Mouse (Mus musculus): ENCODE results near the gene Neurl4. TPM values are rescaled to one million over a fixed set of nuclear protein-coding genes. Genes with fewer than 3 reads are reported as not detected.

Gene Neurl4
- polyA plus RNA-seq, 1 experiment, result 119 TPM

DNA sequence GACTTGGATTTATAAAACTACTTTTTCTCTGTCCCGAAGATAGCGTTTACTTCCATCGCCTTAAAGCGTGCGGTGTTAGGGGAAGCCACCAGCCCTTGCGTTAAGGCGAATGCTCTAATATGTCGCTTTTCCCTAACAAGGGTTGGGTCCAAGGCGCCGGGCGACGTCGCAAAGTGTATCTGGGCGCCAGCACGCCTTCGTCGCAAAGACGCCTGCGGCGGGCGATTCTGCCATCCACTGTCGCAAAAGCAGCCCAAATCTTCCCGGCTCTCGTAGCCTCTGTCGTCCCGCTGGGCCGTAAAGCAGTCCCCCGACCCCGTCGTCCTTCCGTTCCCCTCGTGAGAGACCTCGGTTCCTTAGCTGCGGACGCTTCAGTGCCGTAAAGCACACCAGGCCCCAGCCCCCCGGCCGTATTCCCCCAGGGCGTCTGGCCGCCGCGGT lies 554 bp downstream of the Neurl4 start:
- Histone ChIP-seq H3K27ac (ENCODE audit: insufficient read depth, low read length) (peak overlapping the region; percentile 65), H3K4me3 (replicated peaks; ENCODE audit: insufficient read depth, low read depth, low read length) (peak overlapping the region; percentile 72), H3K27me3 (ENCODE audit: control insufficient read depth, insufficient read depth, low read length) (no peaks in the 10 kb centered on the region), H3K4me1 (ENCODE audit: control insufficient read depth, insufficient read depth, low read length) (0 out of 2 replicates have a peak, but pooled peaks cover 6% of the 10 kb centered on the region)
- TF ChIP-seq POLR2A (IDR thresholded peaks at IDR 0.05; ENCODE audit: borderline replicate concordance, insufficient read depth, low read length) (peak; percentile 44; the same call in 1 of the 2 replicates), CTCF (IDR thresholded peaks at IDR 0.05; ENCODE audit: borderline replicate concordance, insufficient read depth, low read depth, low read length) (no peak)
- under 1% methylated on average over 42 of the region's 42 CpGs for WGBS
- DNase-seq, result peak; percentile 95 to 97

DNA sequence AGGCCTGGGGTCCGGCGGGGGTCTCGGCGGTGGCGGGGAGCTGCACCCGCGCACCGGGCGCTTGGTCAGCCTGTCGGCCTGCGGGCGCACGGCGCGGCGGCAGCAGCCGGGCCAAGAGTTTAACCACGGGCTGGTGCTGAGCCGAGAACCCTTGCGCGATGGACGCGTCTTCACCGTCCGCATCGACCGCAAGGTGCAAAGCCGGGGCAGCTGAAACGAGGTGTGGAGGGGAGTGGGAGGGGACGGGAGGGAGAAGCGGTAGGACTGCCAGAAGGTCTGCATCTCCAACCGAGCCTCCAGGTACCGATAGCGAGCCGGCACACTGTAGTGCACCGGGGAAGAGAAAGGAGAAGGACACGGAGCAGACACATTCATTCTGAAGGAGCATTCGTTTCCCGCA lies 1.1 kb downstream of the Neurl4 start:
- TF ChIP-seq POLR2A (IDR thresholded peaks at IDR 0.05; ENCODE audit: borderline replicate concordance, insufficient read depth, low read length) (no peak), CTCF (IDR thresholded peaks at IDR 0.05; ENCODE audit: borderline replicate concordance, insufficient read depth, low read depth, low read length) (no peak)
- Histone ChIP-seq H3K27ac (ENCODE audit: insufficient read depth, low read length) (0 out of 2 replicates have a peak overlapping the region, but pooled peaks have one; percentile 31), H3K27me3 (ENCODE audit: control insufficient read depth, insufficient read depth, low read length) (no peaks in the 10 kb centered on the region), H3K4me3 (replicated peaks; ENCODE audit: insufficient read depth, low read depth, low read length) (peak overlapping the region; percentile 72), H3K4me1 (ENCODE audit: control insufficient read depth, insufficient read depth, low read length) (0 out of 2 replicates have a peak, but pooled peaks cover 6% of the 10 kb centered on the region)
- 1% methylated on average over 39 of the region's 39 CpGs for WGBS
- no peak for DNase-seq

DNA sequence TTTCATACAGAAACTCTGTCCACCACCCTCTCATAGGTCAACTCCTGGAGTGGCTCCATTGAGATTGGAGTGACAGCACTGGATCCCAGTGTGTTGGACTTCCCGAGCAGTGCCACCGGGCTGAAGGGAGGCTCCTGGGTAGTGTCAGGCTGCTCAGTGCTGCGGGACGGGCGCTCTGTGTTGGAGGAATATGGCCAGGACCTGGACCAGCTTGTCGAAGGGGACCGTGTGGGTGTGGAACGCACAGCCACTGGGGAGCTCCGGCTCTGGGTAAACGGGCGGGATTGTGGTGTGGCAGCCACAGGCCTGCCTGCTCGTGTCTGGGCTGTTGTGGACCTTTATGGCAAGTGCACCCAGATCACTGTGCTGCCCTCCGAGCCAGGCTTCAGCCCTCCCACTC lies 2.1 kb downstream of the Neurl4 start:
- DNase-seq, result no peak
- Histone ChIP-seq H3K27ac (ENCODE audit: insufficient read depth, low read length) (no peak overlapping the region), H3K4me3 (replicated peaks; ENCODE audit: insufficient read depth, low read depth, low read length) (no peak overlapping the region), H3K4me1 (ENCODE audit: control insufficient read depth, insufficient read depth, low read length) (0 out of 2 replicates have a peak, but pooled peaks cover 6% of the 10 kb centered on the region), H3K27me3 (ENCODE audit: control insufficient read depth, insufficient read depth, low read length) (no peaks in the 10 kb centered on the region)
- 73% methylated on average over 13 of the region's 13 CpGs for WGBS
- TF ChIP-seq POLR2A (IDR thresholded peaks at IDR 0.05; ENCODE audit: borderline replicate concordance, insufficient read depth, low read length) (no peak), CTCF (IDR thresholded peaks at IDR 0.05; ENCODE audit: borderline replicate concordance, insufficient read depth, low read depth, low read length) (no peak)

DNA sequence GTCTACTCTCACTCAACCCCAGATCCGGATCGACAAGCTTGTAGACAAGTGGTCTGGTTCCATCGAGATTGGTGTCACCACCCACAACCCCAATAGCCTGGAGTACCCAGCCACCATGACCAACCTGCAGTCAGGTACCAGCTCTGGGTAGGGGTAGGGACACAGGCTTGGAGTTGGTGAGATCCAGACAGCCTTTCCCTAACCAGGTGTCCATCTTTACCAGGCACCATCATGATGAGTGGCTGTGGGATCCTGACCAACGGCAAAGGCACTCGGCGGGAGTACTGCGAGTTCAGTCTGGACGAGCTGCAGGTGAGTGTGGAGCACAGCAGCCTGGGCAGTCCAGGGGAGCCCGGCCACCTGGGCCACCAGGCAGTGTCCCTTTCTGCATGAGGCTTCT lies 3.4 kb downstream of the Neurl4 start:
- Histone ChIP-seq H3K27ac (ENCODE audit: insufficient read depth, low read length) (no peak overlapping the region), H3K4me3 (replicated peaks; ENCODE audit: insufficient read depth, low read depth, low read length) (no peak overlapping the region), H3K27me3 (ENCODE audit: control insufficient read depth, insufficient read depth, low read length) (no peaks in the 10 kb centered on the region), H3K4me1 (ENCODE audit: control insufficient read depth, insufficient read depth, low read length) (0 out of 2 replicates have a peak, but pooled peaks cover 6% of the 10 kb centered on the region)
- WGBS, result 94% methylated on average over 9 of the region's 9 CpGs
- peak in 1 of 2 experiments; percentile 8 for DNase-seq
- no peak for TF ChIP-seq POLR2A (IDR thresholded peaks at IDR 0.05; ENCODE audit: borderline replicate concordance, insufficient read depth, low read length)
- no peak for TF ChIP-seq CTCF (IDR thresholded peaks at IDR 0.05; ENCODE audit: borderline replicate concordance, insufficient read depth, low read depth, low read length)

- no peak for DNase-seq
- Histone ChIP-seq H3K4me1 (ENCODE audit: control insufficient read depth, insufficient read depth, low read length) (peaks cover 3% of the 10 kb centered on the region; the same call in 1 of the 2 replicates), H3K27ac (ENCODE audit: insufficient read depth, low read length) (no peak overlapping the region), H3K4me3 (replicated peaks; ENCODE audit: insufficient read depth, low read depth, low read length) (no peak overlapping the region), H3K27me3 (ENCODE audit: control insufficient read depth, insufficient read depth, low read length) (no peaks in the 10 kb centered on the region)
- TF ChIP-seq POLR2A (IDR thresholded peaks at IDR 0.05; ENCODE audit: borderline replicate concordance, insufficient read depth, low read length), result no peak
- TF ChIP-seq CTCF (IDR thresholded peaks at IDR 0.05; ENCODE audit: borderline replicate concordance, insufficient read depth, low read depth, low read length), result no peak
- WGBS, result 71% methylated on average over 11 of the region's 11 CpGs
These were observed 7.8 kb downstream of the Neurl4 start for GRCm38 (mm10) chr11:69908645-69909044.

- DNase-seq, result no peak
- no peak overlapping the region for H3K4me3 ChIP-seq (replicated peaks; ENCODE audit: insufficient read depth, low read depth, low read length)
- no peak overlapping the region for H3K27ac ChIP-seq (ENCODE audit: insufficient read depth, low read length)
- 85% methylated on average over 5 of the region's 5 CpGs for WGBS
- no peak for TF ChIP-seq POLR2A (IDR thresholded peaks at IDR 0.05; ENCODE audit: borderline replicate concordance, insufficient read depth, low read length)
- no peak for TF ChIP-seq CTCF (IDR thresholded peaks at IDR 0.05; ENCODE audit: borderline replicate concordance, insufficient read depth, low read depth, low read length)
- peaks cover 3% of the 10 kb centered on the region; the same call in 1 of the 2 replicates for H3K4me1 ChIP-seq (ENCODE audit: control insufficient read depth, insufficient read depth, low read length)
- no peaks in the 10 kb centered on the region for H3K27me3 ChIP-seq (ENCODE audit: control insufficient read depth, insufficient read depth, low read length)
These were observed 8.3 kb downstream of the Neurl4 start for GRCm38 (mm10) chr11:69909174-69909573.

DNA sequence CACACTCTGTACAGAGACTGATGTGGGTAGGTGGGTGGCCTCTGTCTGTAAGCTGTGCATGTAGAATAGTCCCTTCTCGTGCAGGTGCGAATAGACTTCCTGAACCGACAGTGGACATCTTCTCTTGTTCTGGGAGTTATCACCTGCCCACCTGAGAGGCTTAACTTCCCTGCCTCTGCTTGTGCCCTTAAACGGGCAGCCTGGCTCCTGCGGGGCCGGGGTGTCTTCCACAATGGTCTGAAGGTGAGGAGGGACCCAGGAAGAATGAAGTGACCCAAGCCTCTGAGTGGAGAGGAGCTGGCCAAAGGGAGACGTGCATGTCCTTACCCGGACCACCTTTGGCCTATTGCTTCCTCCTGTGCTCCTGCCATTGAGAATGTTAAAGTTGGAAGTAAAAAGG lies 9.3 kb downstream of the Neurl4 start:
- no peak for TF ChIP-seq POLR2A (IDR thresholded peaks at IDR 0.05; ENCODE audit: borderline replicate concordance, insufficient read depth, low read length)
- no peak for TF ChIP-seq CTCF (IDR thresholded peaks at IDR 0.05; ENCODE audit: borderline replicate concordance, insufficient read depth, low read depth, low read length)
- WGBS, result 92% methylated on average over 8 of the region's 8 CpGs
- no peak overlapping the region for H3K4me3 ChIP-seq (replicated peaks; ENCODE audit: insufficient read depth, low read depth, low read length)
- H3K27ac ChIP-seq (ENCODE audit: insufficient read depth, low read length), result no peak overlapping the region
- H3K4me1 ChIP-seq (ENCODE audit: control insufficient read depth, insufficient read depth, low read length), result peaks cover 5% of the 10 kb centered on the region; the same call in 1 of the 2 replicates
- no peak for DNase-seq
- no peaks in the 10 kb centered on the region for H3K27me3 ChIP-seq (ENCODE audit: control insufficient read depth, insufficient read depth, low read length)

GRCm38 (mm10) chr11:69910781-69911560 lies 10.1 kb downstream of the Neurl4 start:
- no peak for TF ChIP-seq CTCF (IDR thresholded peaks at IDR 0.05; ENCODE audit: borderline replicate concordance, insufficient read depth, low read depth, low read length)
- TF ChIP-seq POLR2A (IDR thresholded peaks at IDR 0.05; ENCODE audit: borderline replicate concordance, insufficient read depth, low read length), result no peak
- no peak overlapping the region for H3K4me3 ChIP-seq (replicated peaks; ENCODE audit: insufficient read depth, low read depth, low read length)
- peaks cover 5% of the 10 kb centered on the region; the same call in 1 of the 2 replicates for H3K4me1 ChIP-seq (ENCODE audit: control insufficient read depth, insufficient read depth, low read length)
- 87% methylated on average over 17 of the region's 17 CpGs for WGBS
- no peak for DNase-seq
- H3K27me3 ChIP-seq (ENCODE audit: control insufficient read depth, insufficient read depth, low read length), result no peaks in the 10 kb centered on the region
- H3K27ac ChIP-seq (ENCODE audit: insufficient read depth, low read length), result no peak overlapping the region

Measured in cerebellum, adult 2 months (tissue).